Mouse (Mus musculus) right cerebral cortex, postnatal 4 days (tissue): ENCODE data around the gene Efcc1.

Source experiments
- DNase-seq: peaks from one replicate; pipeline ENCODE4 v3.0.0-alpha.2; 2022

The Efcc1 gene

GRCm38 (mm10) chr6:87730591-87731462 lies at the start of gene Efcc1:
TSS of gene Efcc1 (plus strand) at chr6:87730869.
- DNase-seq, result peak; percentile 51

GRCm38 (mm10) chr6:87695947-87696346 lies 34.7 kb upstream of the Efcc1 start:
- no peak for DNase-seq

GRCm38 (mm10) chr6:87696544-87696943 lies 34.1 kb upstream of the Efcc1 start:
- no peak for DNase-seq

DNA sequence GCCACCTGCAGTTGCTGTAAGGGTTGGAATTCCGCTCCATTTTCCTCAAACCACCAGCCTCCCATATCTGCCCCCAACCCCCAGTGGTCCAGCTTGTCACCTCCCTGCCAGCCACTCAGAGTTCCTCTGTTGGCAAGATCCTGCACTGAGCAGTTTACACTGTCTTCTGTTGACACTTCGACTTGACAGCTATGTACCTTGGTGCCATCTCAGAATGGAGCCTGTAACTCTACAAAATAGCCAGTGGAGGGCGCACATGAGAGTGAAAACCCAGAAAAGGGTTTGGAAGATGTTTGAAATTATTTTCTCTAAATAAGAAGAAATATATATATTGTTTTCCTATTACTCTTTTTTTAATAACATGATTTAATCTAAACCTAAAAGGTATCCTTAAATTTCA lies 24.4 kb upstream of the Efcc1 start:
- DNase-seq, result no peak

- no peak for DNase-seq
Measured at GRCm38 (mm10) chr6:87712311-87712710, 18.4 kb upstream of the Efcc1 start.

- DNase-seq, result no peak
Measured at GRCm38 (mm10) chr6:87714091-87714490, 16.6 kb upstream of the Efcc1 start.

GRCm38 (mm10) chr6:87722631-87723030 lies 8.0 kb upstream of the Efcc1 start:
- peak; percentile 63 for DNase-seq

DNA sequence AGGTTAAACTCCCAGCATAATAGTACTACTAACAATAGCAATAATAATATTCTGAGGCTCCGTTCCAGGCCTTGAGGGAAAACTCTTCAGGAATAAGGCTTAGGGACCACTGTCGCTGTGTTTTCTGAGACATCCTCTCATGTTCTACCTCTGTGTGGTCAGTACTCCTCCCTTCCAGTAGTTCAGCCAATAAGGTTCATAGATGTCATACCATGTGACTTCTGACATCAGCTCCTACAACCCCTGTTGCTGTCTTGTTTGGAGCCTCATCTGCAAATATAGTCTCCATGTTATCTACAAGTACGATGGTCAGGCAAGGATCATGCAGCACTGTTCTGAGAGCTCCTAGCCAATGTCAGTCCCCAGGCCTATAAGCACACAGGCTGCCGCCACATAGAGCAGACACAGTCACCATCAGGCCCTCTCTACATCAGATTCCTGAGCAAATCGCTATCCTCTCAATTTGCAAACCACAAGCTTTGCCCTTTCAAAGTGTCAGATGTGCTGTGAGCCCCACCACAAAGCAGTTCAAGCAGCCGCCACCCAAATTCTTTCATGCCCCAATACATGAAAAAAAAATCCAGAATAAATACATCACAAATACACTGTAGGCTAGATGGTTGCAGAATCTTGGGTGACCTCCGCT lies 5.3 kb upstream of the Efcc1 start:
- no peak for DNase-seq

GRCm38 (mm10) chr6:87728102-87728501 lies 2.6 kb upstream of the Efcc1 start:
- DNase-seq, result no peak

- DNase-seq, result no peak
Measured at GRCm38 (mm10) chr6:87730141-87730540, 528 bp upstream of the Efcc1 start.

DNA sequence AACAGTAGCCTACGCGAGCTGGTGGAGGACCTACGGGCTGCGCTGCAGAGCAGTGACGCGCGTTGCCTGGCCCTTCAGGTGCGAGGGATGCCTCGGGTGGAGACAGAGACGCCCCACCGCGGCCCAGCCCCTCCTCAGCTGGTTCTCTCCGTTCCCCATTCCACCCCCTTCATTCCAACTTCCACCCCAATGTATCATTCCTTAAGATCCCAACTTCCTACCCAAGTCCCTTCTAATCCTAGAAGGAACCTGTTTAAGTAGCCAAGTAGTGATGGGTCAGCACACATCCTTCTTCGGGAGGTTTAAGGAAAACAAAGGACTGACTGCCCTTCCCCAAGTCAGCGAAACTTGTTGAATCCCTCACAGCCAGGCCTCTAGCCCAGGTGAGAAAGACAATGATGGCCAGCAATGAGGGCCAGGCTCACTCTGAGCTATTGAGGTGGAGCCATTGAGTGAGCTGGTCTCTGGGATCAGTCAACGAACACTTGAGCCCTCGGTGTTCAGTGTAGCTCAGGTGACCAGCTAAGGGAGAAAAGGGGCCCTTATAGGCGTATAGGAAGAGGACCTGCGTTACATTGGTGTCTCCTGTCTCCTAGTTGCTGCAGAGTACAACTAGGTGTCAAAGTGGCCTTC lies 910 bp downstream of the Efcc1 start:
- no peak for DNase-seq

- peak; percentile 29 for DNase-seq
Measured at GRCm38 (mm10) chr6:87732151-87733011, 1.7 kb downstream of the Efcc1 start.

DNA sequence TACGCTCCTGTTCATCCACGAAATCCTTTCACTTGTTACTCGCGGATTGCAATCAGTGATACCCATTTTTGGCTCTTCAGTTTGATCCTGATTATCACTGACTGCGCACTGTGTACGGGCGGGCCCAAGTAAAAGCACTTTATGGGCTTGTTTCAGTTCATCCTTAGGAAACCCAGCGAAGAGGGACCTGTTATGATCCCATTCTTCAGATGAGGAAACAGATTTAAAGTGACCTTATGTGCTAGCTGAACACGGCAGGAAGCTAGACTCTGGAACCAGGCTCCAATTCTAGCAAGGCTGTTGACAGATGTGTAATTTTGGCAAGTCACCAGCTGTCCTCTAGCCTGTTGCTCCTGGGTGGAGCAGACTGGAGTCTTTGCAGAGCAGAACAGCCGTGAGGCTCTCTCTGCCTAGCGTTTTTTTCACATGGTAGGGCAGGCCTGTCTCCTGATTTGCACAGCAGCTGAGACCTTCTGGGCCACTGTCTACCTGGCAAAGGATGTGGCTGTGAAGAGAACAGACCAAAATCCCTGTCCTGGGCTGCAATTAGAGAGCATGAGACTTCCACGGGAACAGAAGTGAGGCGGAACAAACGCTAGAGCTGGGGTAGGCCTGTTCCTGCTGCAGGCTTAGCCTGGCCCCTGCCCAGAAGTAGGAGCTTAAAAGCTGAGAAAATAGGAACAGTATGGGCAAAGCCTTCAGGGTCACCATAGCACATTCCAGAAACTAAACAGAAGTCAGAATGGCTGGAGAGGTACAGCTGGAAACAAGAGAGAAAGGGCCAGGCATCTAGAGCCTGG lies 2.7 kb downstream of the Efcc1 start:
- no peak for DNase-seq

GRCm38 (mm10) chr6:87734136-87734535 lies 3.5 kb downstream of the Efcc1 start:
- DNase-seq, result no peak

DNA sequence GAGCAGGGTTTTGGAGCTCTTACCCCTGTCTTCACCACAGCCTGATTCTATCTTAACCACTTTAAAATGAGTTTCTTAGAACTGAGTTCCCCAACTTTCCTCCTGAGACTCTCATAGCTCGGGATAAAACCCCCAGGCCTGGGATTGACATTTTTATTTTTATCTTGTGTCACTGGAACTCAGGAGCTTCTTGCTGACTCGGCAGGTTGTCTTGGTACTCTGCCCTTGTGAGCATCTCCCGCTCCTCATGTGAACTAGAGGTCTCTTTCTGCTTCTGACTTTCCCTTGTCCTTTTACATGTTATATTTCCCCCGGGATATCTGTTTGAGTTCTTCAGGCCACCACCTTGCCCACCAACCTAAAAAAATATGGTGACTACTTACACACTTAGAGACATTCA lies 6.3 kb downstream of the Efcc1 start:
- no peak for DNase-seq

GRCm38 (mm10) chr6:87737921-87738626 lies 7.4 kb downstream of the Efcc1 start:
- no peak for DNase-seq

DNA sequence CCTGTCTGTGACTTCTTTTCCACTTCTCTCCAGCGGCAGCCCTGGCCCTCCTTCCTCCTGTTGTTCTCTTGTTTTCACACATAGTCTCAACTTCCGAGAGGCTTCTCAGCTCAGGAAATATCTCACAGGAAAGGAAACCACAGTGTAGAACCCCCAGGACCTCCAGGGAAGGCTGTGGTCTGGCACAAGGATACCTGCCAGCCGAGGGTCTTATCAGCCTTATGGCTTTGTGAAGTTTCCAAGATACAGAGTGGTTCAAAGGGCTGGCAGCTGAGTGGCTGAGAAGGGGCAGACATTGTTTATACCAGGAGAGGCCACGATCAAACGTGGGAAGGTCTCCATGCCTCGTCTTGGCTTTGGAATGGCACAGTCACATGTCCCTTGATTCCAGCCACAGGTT lies 9.2 kb downstream of the Efcc1 start:
- DNase-seq, result no peak

DNA sequence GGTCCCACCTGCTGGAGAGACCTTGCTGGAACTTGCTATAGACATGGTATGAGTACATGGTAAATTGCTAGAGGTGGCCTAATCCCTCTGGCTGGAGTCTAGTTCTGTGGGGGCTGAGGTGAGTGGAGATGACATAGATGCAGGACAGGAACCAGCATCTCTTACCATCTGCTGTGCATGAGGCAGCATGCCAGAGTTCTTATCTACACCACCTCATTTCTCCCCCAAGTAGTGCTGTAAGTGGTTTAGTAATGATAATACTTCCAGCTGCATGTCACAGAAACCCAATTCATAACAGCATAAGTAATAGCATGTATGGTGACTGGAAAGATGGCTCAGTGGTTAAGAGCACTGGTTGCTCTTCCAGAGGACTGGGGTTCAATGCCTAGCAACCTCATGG lies 9.8 kb downstream of the Efcc1 start:
- DNase-seq, result no peak

DNA sequence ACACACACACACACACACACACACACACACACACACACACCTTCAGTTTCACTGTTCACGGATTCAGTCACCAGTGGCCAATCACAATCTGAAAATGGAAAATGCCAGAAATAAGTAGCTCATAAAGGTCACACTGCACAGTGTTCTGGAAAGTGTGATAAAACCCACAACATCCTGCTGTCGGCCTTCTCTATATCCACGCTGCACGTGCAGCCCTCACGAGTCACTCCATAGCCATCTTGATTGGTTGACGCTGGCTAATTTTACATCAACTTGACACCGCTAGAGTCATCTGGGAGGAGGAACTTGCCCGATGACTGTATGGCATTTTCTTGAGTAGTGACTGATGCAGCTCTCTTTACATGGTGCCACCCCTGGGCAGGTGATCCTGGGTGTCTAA lies 11.3 kb downstream of the Efcc1 start:
- DNase-seq, result no peak

DNA sequence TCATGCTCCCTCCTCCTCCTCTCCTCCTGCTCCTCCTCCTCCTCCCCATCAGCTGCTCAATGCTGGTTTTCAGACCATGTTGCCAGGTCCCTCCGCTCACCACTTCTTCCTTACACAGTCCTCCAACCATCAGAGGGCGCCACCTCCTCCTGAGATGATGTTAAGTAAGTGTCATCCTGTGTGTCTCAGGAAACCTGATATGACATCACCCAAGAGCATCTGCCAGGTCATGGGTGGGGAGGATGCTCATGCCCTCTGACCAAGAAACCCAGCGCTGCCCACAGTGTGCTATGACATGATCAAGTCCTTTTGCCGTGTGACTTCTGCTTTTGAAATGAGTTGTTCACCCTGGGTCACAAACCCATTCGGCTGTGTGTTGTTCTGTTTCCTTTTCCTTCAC lies 12.1 kb downstream of the Efcc1 start:
- no peak for DNase-seq

DNA sequence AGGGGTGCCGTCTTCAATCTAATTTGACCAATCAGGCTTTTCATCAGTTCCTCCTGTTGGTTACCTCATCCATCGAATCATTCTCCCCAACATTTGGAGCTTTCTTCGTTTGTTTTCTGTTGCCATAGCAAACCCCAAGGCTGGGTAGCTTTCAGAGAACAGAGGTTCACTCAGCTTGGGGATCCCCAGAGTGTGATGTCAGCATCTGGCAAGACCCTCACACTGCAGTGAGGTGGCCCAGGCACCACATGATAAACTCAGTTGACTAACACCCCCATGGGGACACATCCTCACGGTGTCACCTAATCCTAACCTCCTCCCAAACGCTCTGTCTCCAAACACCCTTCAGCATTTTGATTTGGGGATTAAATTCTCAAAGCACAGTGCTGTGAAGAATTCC lies 12.6 kb downstream of the Efcc1 start:
- no peak for DNase-seq
